Mouse (Mus musculus) intestine, embryonic 16.5 days (tissue): ENCODE measurements around the gene Adcy7. TPM values are rescaled to one million over a fixed set of nuclear protein-coding genes. Genes with fewer than 3 reads are reported as not detected.

ENCODE experiments used
- ATAC-seq: fragments of 200-750 bp; cut with Nextera tagmentation; 2 replicates; pipeline ENCODE4 v1.8.0; 2017; ENCODE audit warnings: moderate TSS enrichment, moderate library complexity
- H3K27ac ChIP-seq: fragments of 300-500 bp; sonication (generic); 2 replicates; pipeline ENCODE4 v1.5.1; 2014; ENCODE audit warnings: mild to moderate bottlenecking, low read length
- H3K27me3 ChIP-seq: fragments of 300-500 bp; sonication (generic); replicated peaks from 2 replicates; pipeline ENCODE4 v1.6.1; 2014; ENCODE audit warnings: low read length, control low read depth, mixed read lengths; ENCODE audit not compliant: control insufficient read depth, insufficient read depth
- H3K36me3 ChIP-seq: fragments of 300-500 bp; sonication (generic); 2 replicates; pipeline ENCODE4 v1.6.1; 2014; ENCODE audit warnings: low read length, control low read depth; ENCODE audit not compliant: control insufficient read depth, insufficient read depth
- H3K4me1 ChIP-seq: fragments of 300-500 bp; sonication (generic); 2 replicates; pipeline ENCODE4 v1.6.1; 2014; ENCODE audit warnings: low read length, control low read depth, mixed read lengths; ENCODE audit not compliant: control insufficient read depth, insufficient read depth
- H3K4me2 ChIP-seq: fragments of 300-500 bp; sonication (generic); 2 replicates; pipeline ENCODE4 v1.6.1; 2014; ENCODE audit warnings: low read depth, low read length, control low read depth
- H3K4me3 ChIP-seq: fragments of 300-500 bp; sonication (generic); 2 replicates; pipeline ENCODE4 v1.5.1; 2014; ENCODE audit warnings: mild to moderate bottlenecking, low read length
- H3K9ac ChIP-seq: fragments of 300-500 bp; sonication (generic); 2 replicates; pipeline ENCODE4 v1.6.1; 2014; ENCODE audit warnings: low read depth, low read length
- H3K9me3 ChIP-seq: fragments of 300-500 bp; sonication (generic); 2 replicates; pipeline ENCODE4 v1.6.1; 2016; ENCODE audit warnings: low read length, control low read depth; ENCODE audit not compliant: control insufficient read depth
- WGBS: fragments of 180-500 bp; shearing (Covaris S2); extraction: QIAGEN DNeasy Blood & Tissue Kit; methylation state at CpG from one replicate; pipeline ENCODE4 v1.1.7; 2014; 5-methylcytosine and 5-hydroxymethylcytosine counted together
- polyA plus RNA-seq: library from polyadenylated mRNA; unstranded; fragments of >200 nt; fragmentation: Nextera tagmentation; extraction: Ambion mirVana; gene quantifications from 2 replicates; pipeline ENCODE4 v1.2.1, GENCODE M21; 2015

Gene Adcy7
- polyA plus RNA-seq, 1 experiment from 2014 or later = 2.9 TPM

GRCm38 (mm10) chr8:88266801-88267403 lies 5.3 kb upstream of the Adcy7 start:
- peaks cover 5% of the 10 kb centered on the region; the same call in 1 of the 2 replicates for H3K4me1 ChIP-seq
- H3K4me3 ChIP-seq = no peak overlapping the region
- no peak for ATAC-seq
- H3K4me2 ChIP-seq = no peak overlapping the region
- no peaks in the 10 kb centered on the region for H3K36me3 ChIP-seq
- H3K9ac ChIP-seq = no peak overlapping the region
- H3K27ac ChIP-seq = no peak overlapping the region
- 0 out of 2 replicates have a peak, but pooled peaks cover 2% of the 10 kb centered on the region for H3K27me3 ChIP-seq
- no peaks in the 10 kb centered on the region for H3K9me3 ChIP-seq
- 81% methylated on average over 14 of the region's 14 CpGs for WGBS

- no peak overlapping the region for H3K4me3 ChIP-seq
- no peak for ATAC-seq
- H3K27me3 ChIP-seq = peaks cover 14% of the 10 kb centered on the region
- peaks cover 12% of the 10 kb centered on the region for H3K4me1 ChIP-seq
- no peaks in the 10 kb centered on the region for H3K9me3 ChIP-seq
- no peak overlapping the region for H3K27ac ChIP-seq
- H3K9ac ChIP-seq = no peak overlapping the region
- H3K36me3 ChIP-seq = no peaks in the 10 kb centered on the region
- WGBS = 69% methylated on average over 7 of the region's 7 CpGs
- no peak overlapping the region for H3K4me2 ChIP-seq
Measured at GRCm38 (mm10) chr8:88269107-88269875, 2.9 kb upstream of the Adcy7 start.

- H3K9ac ChIP-seq = no peak overlapping the region
- no peak overlapping the region for H3K4me3 ChIP-seq
- H3K27ac ChIP-seq = no peak overlapping the region
- 65% methylated on average over 3 of the region's 3 CpGs for WGBS
- no peaks in the 10 kb centered on the region for H3K9me3 ChIP-seq
- peaks cover 14% of the 10 kb centered on the region for H3K27me3 ChIP-seq
- peaks cover 12% of the 10 kb centered on the region for H3K4me1 ChIP-seq
- H3K4me2 ChIP-seq = no peak overlapping the region
- ATAC-seq = no peak
- no peaks in the 10 kb centered on the region for H3K36me3 ChIP-seq
Measured at GRCm38 (mm10) chr8:88270086-88270485, 2.1 kb upstream of the Adcy7 start.

GRCm38 (mm10) chr8:88273051-88273430 lies 838 bp downstream of the Adcy7 start:
- ATAC-seq = no peak
- peak overlapping the region; percentile 45; the same call in 1 of the 2 replicates for H3K4me3 ChIP-seq
- H3K9ac ChIP-seq = peak overlapping the region; percentile 66

GRCm38 (mm10) chr8:88274090-88274489 lies 1.9 kb downstream of the Adcy7 start:
- Histone ChIP-seq H3K36me3 (no peaks in the 10 kb centered on the region), H3K4me1 (peaks cover 7% of the 10 kb centered on the region), H3K9me3 (no peaks in the 10 kb centered on the region), H3K27me3 (peaks cover 14% of the 10 kb centered on the region), H3K27ac (no peak overlapping the region), H3K4me3 (no peak overlapping the region), H3K9ac (no peak overlapping the region), H3K4me2 (no peak overlapping the region)
- ATAC-seq = no peak
- WGBS = 86% methylated on average over 5 of the region's 5 CpGs

More at GRCm38 (mm10) chr8:88273051-88273430, 838 bp downstream of the Adcy7 start:
- Histone ChIP-seq H3K27me3 (peaks cover 14% of the 10 kb centered on the region), H3K27ac (no peak overlapping the region), H3K4me1 (peaks cover 7% of the 10 kb centered on the region), H3K4me2 (peak overlapping the region; percentile 97), H3K36me3 (no peaks in the 10 kb centered on the region), H3K9me3 (no peaks in the 10 kb centered on the region)
- 74% methylated on average over 7 of the region's 7 CpGs for WGBS

DNA sequence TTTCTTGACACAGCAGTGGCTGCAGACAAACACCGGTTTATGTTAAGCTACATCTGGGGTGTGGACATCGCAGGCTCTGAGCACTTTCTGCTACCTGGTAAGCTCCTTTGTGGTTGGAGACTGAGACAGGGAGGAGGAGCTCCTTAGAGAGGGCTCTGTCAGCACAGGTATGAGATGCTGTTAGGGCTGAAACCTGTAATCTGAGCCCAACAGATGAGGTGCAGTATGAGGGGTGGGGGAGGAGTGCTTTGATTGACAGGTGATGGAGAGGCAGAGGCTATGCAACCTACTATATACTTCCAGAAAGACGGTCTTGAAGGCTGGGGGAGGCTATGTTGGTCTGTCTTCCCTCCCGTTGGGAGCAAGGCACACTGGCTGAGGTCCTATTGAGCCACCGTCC lies 7.0 kb downstream of the Adcy7 start:
- Histone ChIP-seq H3K27ac (no peak overlapping the region), H3K36me3 (no peaks in the 10 kb centered on the region), H3K9ac (no peak overlapping the region), H3K4me3 (no peak overlapping the region), H3K9me3 (no peaks in the 10 kb centered on the region), H3K4me1 (0 out of 2 replicates have a peak, but pooled peaks cover 4% of the 10 kb centered on the region), H3K4me2 (no peak overlapping the region), H3K27me3 (no peaks in the 10 kb centered on the region)
- 48% methylated on average over 5 of the region's 5 CpGs for WGBS
- ATAC-seq = no peak

GRCm38 (mm10) chr8:88279670-88280069 lies 7.5 kb downstream of the Adcy7 start:
- H3K4me3 ChIP-seq = no peak overlapping the region
- no peak overlapping the region for H3K27ac ChIP-seq
- no peak; the same call in 1 of the 2 replicates for ATAC-seq
- 0 out of 2 replicates have a peak, but pooled peaks cover 4% of the 10 kb centered on the region for H3K4me1 ChIP-seq
- H3K4me2 ChIP-seq = no peak overlapping the region
- no peaks in the 10 kb centered on the region for H3K27me3 ChIP-seq
- 52% methylated on average over 6 of the region's 6 CpGs for WGBS
- H3K9me3 ChIP-seq = no peaks in the 10 kb centered on the region
- H3K36me3 ChIP-seq = no peaks in the 10 kb centered on the region
- no peak overlapping the region for H3K9ac ChIP-seq

DNA sequence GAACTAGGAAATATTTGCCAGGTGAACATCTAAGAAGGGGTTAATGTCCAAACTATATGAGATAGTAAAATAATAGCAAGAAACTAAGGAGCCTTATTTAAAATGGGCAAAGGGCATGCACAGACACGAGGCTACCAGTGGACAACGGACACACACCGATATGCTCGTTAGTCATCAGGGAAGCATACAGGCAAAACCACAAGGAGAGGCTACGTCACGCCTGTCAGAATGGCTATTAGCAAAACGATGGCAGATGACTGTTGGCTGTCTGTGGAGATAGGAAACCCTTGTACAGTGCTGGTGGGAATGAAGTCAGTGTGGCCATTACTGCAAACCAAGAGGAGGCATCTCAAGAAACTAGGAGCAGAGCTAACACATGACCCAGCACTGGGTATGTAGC lies 8.7 kb downstream of the Adcy7 start:
- H3K4me2 ChIP-seq = no peak overlapping the region
- H3K4me3 ChIP-seq = no peak overlapping the region
- 0 out of 2 replicates have a peak, but pooled peaks cover 4% of the 10 kb centered on the region for H3K4me1 ChIP-seq
- no peak overlapping the region for H3K9ac ChIP-seq
- no peaks in the 10 kb centered on the region for H3K9me3 ChIP-seq
- H3K27me3 ChIP-seq = no peaks in the 10 kb centered on the region
- 82% methylated on average over 7 of the region's 7 CpGs for WGBS
- no peak for ATAC-seq
- no peaks in the 10 kb centered on the region for H3K36me3 ChIP-seq
- no peak overlapping the region for H3K27ac ChIP-seq

GRCm38 (mm10) chr8:88282684-88283083 lies 10.5 kb downstream of the Adcy7 start:
- no peak for ATAC-seq
- no peak overlapping the region for H3K9ac ChIP-seq
- H3K36me3 ChIP-seq = no peaks in the 10 kb centered on the region
- no peak overlapping the region for H3K4me3 ChIP-seq
- H3K4me2 ChIP-seq = no peak overlapping the region
- H3K9me3 ChIP-seq = no peaks in the 10 kb centered on the region
- H3K27me3 ChIP-seq = no peaks in the 10 kb centered on the region
- H3K27ac ChIP-seq = no peak overlapping the region
- H3K4me1 ChIP-seq = 0 out of 2 replicates have a peak, but pooled peaks cover 4% of the 10 kb centered on the region
- 41% methylated on average over 8 of the region's 8 CpGs for WGBS
